Mouse (Mus musculus) NIH3T3 (cell line): Measurements from ENCODE around the gene Adcy7.

ENCODE experiments used
- DNase-seq: peaks from one replicate; pipeline ENCODE4 v3.0.0-alpha.2; 2012; ENCODE audit warnings: low read depth

The Adcy7 gene

DNA sequence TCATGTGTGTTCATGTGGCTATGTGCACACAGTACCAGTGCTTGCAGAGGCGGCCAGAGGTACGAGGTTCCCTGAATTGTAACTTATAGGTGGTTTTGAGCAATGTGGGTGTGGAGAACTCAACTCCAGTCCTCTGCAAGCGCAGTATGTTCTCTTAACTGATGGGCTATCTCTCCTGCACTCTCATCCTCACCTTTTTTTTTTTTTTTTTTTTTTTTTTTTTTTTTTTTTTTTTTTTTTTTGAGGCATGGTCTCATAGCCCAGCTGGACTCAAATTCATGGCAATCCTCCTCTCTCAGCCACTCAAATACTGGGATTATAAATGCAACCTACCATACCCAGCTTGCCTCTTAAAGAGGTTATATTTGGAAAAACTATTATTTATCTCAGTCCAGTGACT is 58.6 kb downstream of the Adcy7 start:
- DNase-seq: no peak

DNA sequence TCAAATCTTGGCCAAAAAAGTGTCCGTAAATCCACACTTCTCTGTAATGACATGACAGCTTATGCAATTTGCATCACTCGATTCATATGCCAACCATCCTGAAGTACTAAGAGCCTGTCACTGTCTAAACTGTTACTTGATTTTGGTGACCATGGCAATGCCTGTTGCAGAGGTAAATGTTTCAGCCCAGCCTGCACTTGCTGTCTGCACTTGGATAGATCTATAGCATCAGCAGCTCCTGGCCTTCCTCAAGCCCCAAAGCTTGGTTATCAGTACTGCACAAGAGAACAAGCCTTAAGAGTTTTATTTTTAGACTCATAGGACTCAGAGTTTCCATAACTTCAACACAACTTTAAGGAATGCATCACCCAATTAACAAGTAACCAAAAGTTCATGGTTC is 62.2 kb downstream of the Adcy7 start:
- peak; percentile 43 for DNase-seq

DNA sequence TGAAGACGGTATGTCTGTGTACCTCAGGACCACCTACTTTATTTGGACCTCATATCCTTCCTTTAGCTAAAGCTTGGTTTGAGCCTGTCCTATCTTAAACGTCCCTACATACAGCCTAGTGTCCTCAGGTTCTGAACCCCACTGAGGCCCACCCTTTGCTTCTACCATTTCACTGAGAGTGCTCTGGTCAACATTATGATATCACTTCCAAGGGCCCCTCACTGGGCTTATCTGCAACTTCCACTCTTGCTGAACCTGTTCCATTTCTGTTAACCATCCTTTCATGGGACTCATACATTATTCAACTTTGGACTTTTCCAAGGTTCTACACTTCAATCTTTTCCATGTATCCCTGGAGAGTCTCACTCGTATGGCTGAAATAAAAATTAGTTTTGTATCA is 62.8 kb downstream of the Adcy7 start:
- DNase-seq: no peak

DNA sequence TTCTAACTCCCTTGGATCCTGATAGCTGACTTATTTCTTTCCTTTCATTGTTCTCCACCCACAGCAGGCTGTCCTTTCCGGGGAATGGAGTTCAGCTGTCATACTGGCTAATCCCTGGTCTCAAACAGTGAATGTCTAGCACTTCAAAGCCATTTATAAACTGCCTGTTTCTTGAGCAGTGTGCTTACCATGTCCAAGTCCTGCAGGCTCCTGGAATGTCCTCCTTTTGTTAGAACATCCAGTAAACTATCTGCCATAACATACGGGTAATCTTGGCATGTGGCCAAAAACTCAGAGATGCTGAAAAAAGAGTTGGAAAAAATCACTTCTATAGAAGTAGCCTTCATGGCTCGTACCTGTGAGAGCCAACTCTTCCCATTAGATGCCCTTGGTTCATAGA is 67.0 kb downstream of the Adcy7 start:
- DNase-seq: no peak

DNA sequence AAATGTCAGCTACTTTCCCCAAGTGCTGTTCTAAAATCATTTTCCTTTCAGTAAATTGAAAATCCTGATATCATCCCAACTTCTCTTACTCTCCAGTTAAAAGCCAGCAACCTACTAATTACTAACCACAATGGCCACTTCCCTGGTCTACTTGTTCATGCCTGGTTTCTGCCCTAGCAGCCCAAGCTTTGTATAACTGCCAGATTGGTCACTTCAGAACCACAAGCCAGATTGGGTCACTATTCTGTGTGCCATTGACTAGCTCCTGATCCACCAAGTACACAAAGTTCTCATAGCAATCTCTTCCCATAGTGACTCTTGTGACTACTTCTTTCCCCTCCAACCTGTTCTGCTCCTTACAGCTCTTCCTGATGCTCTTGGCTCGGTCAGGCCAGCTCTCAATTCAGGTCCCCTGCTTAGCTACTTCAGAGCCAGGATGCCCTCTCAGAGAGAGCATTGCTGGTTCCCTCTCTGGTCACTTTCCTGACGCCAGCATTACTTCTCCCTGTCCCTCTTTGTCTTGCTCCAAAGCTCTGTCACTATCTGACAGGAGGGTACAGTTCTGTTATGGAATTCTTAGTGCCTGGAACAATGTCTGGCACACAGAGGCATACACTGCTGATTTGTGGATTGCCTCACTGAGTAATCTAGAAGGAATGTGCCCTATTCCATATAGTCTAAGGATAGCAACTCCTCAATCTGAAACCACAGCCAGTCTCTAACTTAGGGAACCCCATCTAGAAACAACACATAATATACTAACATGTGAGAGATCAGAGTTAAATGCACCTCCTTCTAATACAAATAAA is 67.9 kb downstream of the Adcy7 start:
- peak; percentile 65 for DNase-seq

DNA sequence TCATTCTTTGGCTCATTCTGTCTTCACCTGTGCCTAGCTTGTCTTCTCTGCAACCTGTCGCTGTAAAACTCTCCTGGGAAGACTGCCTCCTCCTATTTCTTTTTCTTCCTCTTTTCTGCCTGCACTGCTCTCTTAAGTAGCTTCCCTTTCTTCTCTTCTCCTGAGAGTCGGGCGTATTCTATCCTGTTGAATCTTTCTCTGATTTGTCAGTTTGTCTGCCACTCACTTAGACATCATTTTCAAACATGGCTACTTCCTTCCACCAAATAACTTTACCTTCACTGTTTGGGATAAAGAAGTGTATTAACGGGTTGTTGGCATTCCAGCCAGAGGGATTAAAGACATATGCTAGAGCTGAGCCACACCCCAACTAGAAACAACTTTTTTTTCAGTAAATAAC is 69.8 kb downstream of the Adcy7 start:
- peak; percentile 58 for DNase-seq

DNA sequence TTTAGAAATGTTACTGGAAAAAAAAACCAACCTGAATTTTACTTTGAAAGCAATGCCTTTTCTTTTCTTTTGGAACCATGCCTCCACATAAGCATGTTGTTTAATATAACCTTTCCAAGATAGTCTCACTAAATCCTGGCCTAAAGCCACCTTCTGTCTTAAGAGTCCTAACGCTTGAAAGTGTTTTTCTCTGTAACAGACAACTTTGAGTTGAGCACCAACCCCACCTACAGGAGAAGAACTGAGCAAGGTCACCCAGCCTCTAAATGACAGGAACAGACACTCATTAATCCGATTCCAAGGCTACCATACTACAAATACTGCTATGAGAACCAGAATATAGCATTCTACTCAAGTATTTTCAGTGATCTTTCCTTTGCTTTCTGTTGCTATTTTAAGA is 76.8 kb downstream of the Adcy7 start:
- DNase-seq: peak; percentile 41

DNA sequence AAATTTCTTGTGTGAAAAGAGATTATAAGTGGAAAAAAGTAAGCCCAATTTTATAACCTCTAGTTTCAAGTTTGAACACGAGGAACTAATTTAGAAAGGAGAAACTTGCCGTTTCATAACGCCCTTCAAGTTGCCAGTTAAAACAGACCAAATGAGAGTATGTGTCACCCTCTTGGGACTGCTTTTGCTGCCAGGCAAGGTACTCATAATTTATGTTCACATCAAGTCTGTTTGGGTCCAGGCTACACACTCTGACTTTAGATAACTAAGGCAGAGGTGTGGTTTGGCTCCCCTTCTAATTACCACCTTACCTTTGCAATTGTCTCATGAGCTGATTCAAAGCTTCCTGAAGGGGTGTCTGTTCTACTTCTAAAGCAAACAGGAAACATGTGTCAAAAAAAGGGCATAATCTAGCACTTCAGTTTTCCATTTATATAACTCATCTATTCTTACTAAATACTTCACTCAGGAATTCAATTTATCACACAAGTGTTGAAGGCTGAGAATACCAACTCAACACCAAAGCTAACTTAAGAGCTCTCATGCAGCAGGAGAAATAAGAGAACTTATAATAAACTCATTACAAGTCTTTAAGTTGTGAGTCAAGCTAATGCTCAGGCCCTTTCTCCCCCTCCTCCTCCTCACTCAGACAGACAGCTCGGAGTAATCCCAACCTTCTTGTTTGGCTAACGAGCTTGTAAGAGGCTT is 85.2 kb downstream of the Adcy7 start:
- DNase-seq: peak; percentile 92

DNA sequence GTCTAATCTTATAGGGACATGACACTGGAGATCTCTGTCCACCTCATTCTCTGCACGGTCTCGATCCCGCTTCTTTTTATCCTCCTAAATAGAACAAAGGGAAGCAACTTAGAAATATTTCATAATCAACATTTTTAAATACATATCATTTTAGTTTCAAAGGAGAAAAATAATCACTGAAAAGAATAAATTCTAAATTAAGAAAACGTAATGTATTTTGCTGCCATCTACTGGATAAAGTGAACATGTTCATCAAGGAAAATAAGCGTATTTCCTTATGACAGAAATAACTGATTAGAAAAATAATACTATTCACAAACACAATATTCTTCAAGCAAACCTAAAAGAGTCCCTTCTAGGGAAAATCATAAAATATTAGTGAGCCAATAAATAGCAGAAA is 85.7 kb downstream of the Adcy7 start:
- no peak for DNase-seq

DNA sequence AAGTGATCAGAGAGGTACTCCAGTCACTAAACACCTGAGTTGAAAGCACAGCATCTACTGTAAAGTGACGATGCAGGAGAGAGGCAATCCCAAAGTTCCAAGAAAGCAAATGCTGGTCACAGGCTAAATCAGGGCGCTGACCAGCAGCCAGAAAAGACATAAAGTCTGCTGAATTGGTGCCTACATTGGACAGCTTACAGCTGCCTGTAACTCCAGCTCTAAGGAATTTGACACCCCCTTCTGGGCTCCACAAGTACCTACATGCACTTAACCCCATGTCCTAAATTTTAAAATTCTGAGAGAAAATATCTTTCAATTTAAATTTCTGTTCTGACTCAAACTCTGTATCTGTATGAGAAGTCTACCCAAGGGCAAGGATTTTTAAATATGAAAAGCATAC is 87.8 kb downstream of the Adcy7 start:
- peak; percentile 85 for DNase-seq

DNA sequence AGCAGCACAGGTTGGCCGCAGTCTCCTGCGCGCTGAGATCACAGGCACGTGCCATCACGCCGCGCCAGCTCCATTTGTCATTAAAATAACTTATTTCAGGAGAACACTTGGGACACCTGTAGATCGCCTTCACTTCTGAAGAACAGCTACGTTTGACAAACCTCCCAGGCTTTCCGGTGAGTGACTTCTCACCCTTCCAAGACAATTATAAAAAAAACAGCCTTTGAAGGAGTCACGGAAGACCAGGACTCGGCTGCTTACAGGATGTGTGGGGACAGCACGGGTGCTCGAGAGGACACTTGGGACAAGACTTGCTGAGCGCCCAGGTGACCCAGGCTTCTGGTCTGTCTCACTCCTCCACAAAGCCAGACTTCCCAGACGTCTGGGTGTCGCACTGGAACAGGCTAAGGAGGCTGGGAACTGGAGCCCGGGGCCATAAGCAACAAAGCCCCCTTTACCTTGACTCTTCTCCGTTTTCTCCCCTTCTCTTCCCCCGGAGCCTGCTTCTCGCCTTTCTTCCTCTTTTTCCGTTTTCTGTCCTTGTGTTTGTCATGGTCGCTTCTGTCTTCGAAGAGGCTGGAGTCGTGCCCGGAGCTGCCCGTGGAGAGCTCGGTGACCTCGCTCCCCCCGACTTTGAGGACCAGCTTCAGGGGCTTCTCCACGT is 89.0 kb downstream of the Adcy7 start:
- DNase-seq: peak; percentile 27

DNA sequence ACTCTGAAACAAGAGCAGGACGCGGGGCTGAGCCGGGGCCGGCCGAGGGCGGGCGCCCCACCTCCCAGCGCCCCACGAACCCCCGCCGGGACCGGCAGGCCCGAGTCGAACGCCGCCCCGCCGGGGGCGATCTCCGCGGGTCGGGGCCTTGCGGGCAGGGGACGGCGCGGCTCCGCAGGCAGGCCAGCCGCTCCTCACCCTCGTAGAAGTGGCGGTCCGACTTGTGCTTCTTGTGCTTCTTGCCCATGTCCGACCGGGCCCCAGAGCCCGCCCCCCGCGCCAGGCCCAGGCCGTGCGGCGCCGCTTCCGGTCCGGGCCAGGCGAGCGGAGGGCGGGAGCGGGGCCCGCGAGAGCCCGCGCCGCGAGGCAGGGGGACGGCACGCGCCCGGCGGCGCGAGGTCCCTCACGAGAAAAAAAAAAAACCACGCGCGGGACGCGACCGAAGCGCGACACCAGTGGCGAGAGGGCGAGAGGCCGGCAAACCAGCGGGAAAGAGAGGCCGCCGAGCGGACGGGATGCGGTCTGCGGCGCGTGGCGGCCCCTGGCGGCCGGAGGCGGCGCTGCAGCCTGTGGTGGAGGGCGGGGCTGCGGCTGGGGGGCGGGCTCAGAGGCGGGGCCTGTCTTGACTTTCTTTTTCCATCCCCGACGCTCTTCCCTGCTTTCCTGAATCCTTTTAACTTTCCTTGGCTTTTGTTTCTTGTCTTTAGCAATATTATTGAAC is 89.7 kb downstream of the Adcy7 start, which contains the start of gene Brd7:
Gene Brd7 (minus strand): TSS at position 487 of the 721 bp plus-strand sequence.
- peak; percentile 89 for DNase-seq

DNA sequence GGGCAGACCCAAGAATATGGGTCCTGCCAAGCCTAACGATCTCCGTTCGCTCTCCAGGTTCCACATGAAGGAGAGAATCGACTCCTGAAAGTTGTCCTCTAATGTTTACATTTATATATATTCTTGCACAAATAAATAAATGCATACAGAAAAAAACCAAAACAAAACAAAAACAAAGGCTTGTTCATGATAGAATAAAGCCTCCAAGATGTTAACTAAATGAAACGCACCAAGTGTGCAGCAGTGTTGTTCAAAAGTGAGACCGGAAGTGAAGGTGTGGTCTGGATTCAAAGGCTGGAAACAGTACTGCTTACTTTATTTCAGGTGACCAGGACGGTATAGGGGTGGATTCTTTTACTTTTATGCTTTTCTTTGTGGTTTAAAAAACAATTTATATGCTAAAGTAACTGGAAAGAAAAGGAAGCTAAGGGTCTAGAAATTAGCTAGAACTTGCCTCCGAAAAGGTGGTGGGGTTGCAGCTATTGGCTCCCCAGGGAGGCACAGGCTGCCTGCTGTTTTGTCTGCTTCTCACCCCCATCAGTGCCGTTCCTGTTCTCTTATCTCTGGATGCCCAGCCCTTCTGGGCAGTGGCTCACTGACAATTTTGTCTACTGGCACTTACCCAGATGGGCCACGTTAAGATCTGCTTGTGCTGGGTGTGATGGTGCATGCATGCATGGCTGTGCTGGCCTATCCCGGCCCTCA is 90.4 kb downstream of the Adcy7 start:
- peak; percentile 26 for DNase-seq

DNA sequence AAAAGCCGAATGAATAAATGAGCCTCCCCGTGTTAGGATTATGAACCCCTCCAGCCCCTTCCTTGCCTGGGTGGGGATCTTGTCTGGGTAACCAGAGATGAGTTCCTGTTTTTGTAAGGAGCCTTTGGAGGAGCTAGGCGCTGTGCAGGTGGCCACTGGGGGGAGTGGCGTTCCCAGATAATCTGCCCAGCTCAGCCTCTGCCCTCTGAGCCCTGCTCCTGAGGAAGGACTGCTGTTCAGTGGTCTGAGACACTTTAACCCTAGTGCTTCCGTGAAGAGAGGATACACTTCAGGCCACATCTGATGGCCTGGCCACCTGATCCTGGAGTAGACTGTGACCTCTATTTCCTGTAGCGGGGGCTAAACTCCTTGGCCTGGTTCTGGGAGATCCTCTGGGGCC is 97.0 kb downstream of the Adcy7 start:
- DNase-seq: no peak

DNA sequence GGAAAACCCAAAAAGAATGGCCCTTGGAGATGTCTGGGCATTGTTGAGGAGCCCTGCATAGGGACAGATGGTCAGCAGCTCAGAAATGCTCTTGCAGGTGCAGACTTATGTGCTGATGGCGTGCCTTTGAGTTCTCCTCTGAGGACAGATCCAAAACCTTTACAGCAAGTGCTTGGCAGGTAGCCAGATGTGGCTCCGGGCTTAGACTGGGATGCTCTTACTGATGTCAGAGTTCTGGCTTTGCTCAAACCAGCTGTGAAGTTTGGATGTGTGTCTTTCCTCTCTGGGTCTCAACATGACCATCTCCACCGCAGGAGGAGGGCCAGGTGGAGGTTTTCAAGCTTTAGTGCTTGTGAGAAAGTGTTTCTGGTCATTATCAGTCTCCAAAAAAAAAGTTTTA is 97.6 kb downstream of the Adcy7 start:
- DNase-seq: no peak

DNA sequence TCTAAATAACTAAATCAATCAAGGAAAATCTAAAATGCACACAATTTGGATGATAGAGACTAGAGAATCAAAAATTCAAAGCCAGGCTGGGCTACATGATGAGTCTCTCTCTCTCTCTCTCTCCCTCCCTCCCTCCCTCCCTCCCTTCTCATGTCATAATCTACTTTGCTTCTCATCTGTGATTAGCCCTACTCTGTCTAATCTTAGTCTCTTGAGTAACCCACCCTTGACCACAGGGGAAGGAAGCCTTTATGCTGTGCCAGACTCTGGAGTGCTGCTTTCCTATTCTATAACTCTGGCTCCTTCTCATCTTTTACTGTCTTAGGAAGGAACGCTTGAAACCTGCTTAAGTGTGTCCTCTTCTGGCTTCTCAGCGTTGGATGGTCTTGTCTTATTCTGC is 99.3 kb downstream of the Adcy7 start:
- no peak for DNase-seq

DNA sequence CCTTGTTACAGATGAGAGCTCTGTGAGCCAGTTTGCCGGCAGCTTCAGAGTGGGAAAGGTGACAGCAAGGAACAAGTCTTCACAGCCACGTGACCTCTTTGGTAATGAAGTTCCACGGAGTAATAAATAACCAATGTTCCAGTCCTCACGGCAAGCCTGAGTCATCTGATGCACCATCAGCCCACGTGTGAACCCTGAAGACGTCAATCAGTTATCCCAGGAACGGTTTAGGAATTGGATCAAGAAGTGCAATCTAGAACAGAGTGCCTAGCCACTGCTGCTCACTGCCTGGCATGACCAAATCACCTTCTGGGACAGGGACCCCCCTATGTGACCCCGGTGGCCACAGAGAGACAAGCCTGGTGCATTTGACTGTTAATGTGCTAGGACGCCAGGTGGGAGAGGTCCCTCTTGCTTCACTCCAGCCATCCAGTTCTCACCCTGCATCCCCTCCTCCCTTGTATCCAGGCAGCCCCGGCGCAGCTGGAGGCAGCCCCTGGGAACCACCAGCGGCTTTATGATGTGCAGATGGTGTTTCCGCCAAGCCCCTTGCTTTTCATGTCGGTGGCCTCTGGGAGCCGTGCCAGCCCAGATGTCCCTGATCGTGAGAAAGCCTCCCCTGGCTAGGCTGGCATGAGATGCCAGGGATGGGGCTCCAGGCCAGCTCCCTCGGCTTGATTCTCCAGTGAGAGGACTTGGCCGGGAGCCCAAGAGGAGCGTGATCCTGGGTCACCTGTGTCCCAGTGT is 104.8 kb downstream of the Adcy7 start:
- peak; percentile 16 for DNase-seq
